Mouse (Mus musculus): ENCODE data around the gene Eef1a2. TPM values are rescaled to one million over a fixed set of nuclear protein-coding genes. Genes with fewer than 3 reads are reported as not detected.

The Eef1a2 gene
- polyA plus RNA-seq, 1 experiment from 2014 or later = 0.17 TPM

GRCm38 (mm10) chr2:181113762-181114361 lies 43.0 kb downstream of the Eef1a2 start:
- no peaks in the 10 kb centered on the region for H3K27me3 ChIP-seq (ENCODE audit: control insufficient read depth, insufficient read depth, low read length)
- no peak overlapping the region for H3K9ac ChIP-seq (ENCODE audit: low read length)
- H3K4me3 ChIP-seq (replicated peaks; ENCODE audit: low read length) = no peak overlapping the region
- no peak overlapping the region for H3K4me2 ChIP-seq (ENCODE audit: low read depth, low read length)
- H3K4me1 ChIP-seq (ENCODE audit: control insufficient read depth, insufficient read depth, low read length) = no peaks in the 10 kb centered on the region
- no peak overlapping the region for H3K27ac ChIP-seq (ENCODE audit: low read length)
- no peak for ATAC-seq (ENCODE audit: insufficient read depth, low FRiP score)
- H3K36me3 ChIP-seq (ENCODE audit: control insufficient read depth, insufficient read depth, low read length) = no peaks in the 10 kb centered on the region
- no peaks in the 10 kb centered on the region for H3K9me3 ChIP-seq (replicated peaks; ENCODE audit: control insufficient read depth, low read length)
- 70% methylated on average over 8 of the region's 8 CpGs for WGBS

- Histone ChIP-seq H3K4me3 (replicated peaks; ENCODE audit: low read length) (no peak overlapping the region), H3K4me1 (ENCODE audit: control insufficient read depth, insufficient read depth, low read length) (no peaks in the 10 kb centered on the region), H3K27me3 (ENCODE audit: control insufficient read depth, insufficient read depth, low read length) (no peaks in the 10 kb centered on the region), H3K4me2 (ENCODE audit: low read depth, low read length) (no peak overlapping the region), H3K27ac (ENCODE audit: low read length) (no peak overlapping the region), H3K9me3 (replicated peaks; ENCODE audit: control insufficient read depth, low read length) (no peaks in the 10 kb centered on the region), H3K9ac (ENCODE audit: low read length) (no peak overlapping the region), H3K36me3 (ENCODE audit: control insufficient read depth, insufficient read depth, low read length) (no peaks in the 10 kb centered on the region)
- no peak for ATAC-seq (ENCODE audit: insufficient read depth, low FRiP score)
- WGBS = 100% methylated on average over 1 of the region's 1 CpGs
Measured at GRCm38 (mm10) chr2:181111665-181112064, 45.1 kb downstream of the Eef1a2 start.

- Histone ChIP-seq H3K9me3 (replicated peaks; ENCODE audit: control insufficient read depth, low read length) (no peaks in the 10 kb centered on the region), H3K4me1 (ENCODE audit: control insufficient read depth, insufficient read depth, low read length) (no peaks in the 10 kb centered on the region), H3K27me3 (ENCODE audit: control insufficient read depth, insufficient read depth, low read length) (no peaks in the 10 kb centered on the region), H3K27ac (ENCODE audit: low read length) (no peak overlapping the region), H3K9ac (ENCODE audit: low read length) (no peak overlapping the region), H3K36me3 (ENCODE audit: control insufficient read depth, insufficient read depth, low read length) (no peaks in the 10 kb centered on the region), H3K4me3 (replicated peaks; ENCODE audit: low read length) (no peak overlapping the region), H3K4me2 (ENCODE audit: low read depth, low read length) (no peak overlapping the region)
- no peak for ATAC-seq (ENCODE audit: insufficient read depth, low FRiP score)
- WGBS = 57% methylated on average over 2 of the region's 2 CpGs
Measured at GRCm38 (mm10) chr2:181104111-181104510, 52.7 kb downstream of the Eef1a2 start.

GRCm38 (mm10) chr2:181102161-181102560 lies 54.7 kb downstream of the Eef1a2 start:
- Histone ChIP-seq H3K4me3 (replicated peaks; ENCODE audit: low read length) (no peak overlapping the region), H3K9me3 (replicated peaks; ENCODE audit: control insufficient read depth, low read length) (no peaks in the 10 kb centered on the region), H3K27ac (ENCODE audit: low read length) (no peak overlapping the region), H3K36me3 (ENCODE audit: control insufficient read depth, insufficient read depth, low read length) (no peaks in the 10 kb centered on the region), H3K9ac (ENCODE audit: low read length) (no peak overlapping the region), H3K27me3 (ENCODE audit: control insufficient read depth, insufficient read depth, low read length) (no peaks in the 10 kb centered on the region), H3K4me1 (ENCODE audit: control insufficient read depth, insufficient read depth, low read length) (no peaks in the 10 kb centered on the region), H3K4me2 (ENCODE audit: low read depth, low read length) (no peak overlapping the region)
- ATAC-seq (ENCODE audit: insufficient read depth, low FRiP score) = no peak
- 34% methylated on average over 2 of the region's 2 CpGs for WGBS

GRCm38 (mm10) chr2:181101626-181102025 lies 55.2 kb downstream of the Eef1a2 start:
- 85% methylated on average over 1 of the region's 1 CpGs for WGBS
- H3K27me3 ChIP-seq (ENCODE audit: control insufficient read depth, insufficient read depth, low read length) = no peaks in the 10 kb centered on the region

GRCm38 (mm10) chr2:181100087-181100486 lies 56.7 kb downstream of the Eef1a2 start:
- H3K9me3 ChIP-seq (replicated peaks; ENCODE audit: control insufficient read depth, low read length) = no peaks in the 10 kb centered on the region
- H3K9ac ChIP-seq (ENCODE audit: low read length) = no peak overlapping the region
- WGBS = 78% methylated on average over 2 of the region's 2 CpGs
- H3K4me2 ChIP-seq (ENCODE audit: low read depth, low read length) = no peak overlapping the region
- no peak overlapping the region for H3K4me3 ChIP-seq (replicated peaks; ENCODE audit: low read length)
- no peaks in the 10 kb centered on the region for H3K27me3 ChIP-seq (ENCODE audit: control insufficient read depth, insufficient read depth, low read length)
- H3K4me1 ChIP-seq (ENCODE audit: control insufficient read depth, insufficient read depth, low read length) = no peaks in the 10 kb centered on the region
- H3K27ac ChIP-seq (ENCODE audit: low read length) = no peak overlapping the region
- ATAC-seq (ENCODE audit: insufficient read depth, low FRiP score) = no peak
- H3K36me3 ChIP-seq (ENCODE audit: control insufficient read depth, insufficient read depth, low read length) = no peaks in the 10 kb centered on the region

More at GRCm38 (mm10) chr2:181101626-181102025, 55.2 kb downstream of the Eef1a2 start:
- H3K27ac ChIP-seq (ENCODE audit: low read length) = no peak overlapping the region
- no peaks in the 10 kb centered on the region for H3K36me3 ChIP-seq (ENCODE audit: control insufficient read depth, insufficient read depth, low read length)
- no peak for ATAC-seq (ENCODE audit: insufficient read depth, low FRiP score)
- H3K9me3 ChIP-seq (replicated peaks; ENCODE audit: control insufficient read depth, low read length) = no peaks in the 10 kb centered on the region
- H3K9ac ChIP-seq (ENCODE audit: low read length) = no peak overlapping the region
- no peaks in the 10 kb centered on the region for H3K4me1 ChIP-seq (ENCODE audit: control insufficient read depth, insufficient read depth, low read length)
- H3K4me2 ChIP-seq (ENCODE audit: low read depth, low read length) = no peak overlapping the region
- H3K4me3 ChIP-seq (replicated peaks; ENCODE audit: low read length) = no peak overlapping the region

Other genes starting within 250 kb of the Eef1a2 start
- gene Ythdf1, start 236.1 kb downstream of the Eef1a2 start, polyA plus RNA-seq (2015; fragmentation: Nextera tagmentation; extraction: Ambion mirVana) = 10.9 and 11.6 TPM in 2 replicates
- 0.15 TPM in 1 of 2 replicates, not detected in the other for gene Birc7, start 228.0 kb downstream of the Eef1a2 start, polyA plus RNA-seq (2015; fragmentation: Nextera tagmentation; extraction: Ambion mirVana)
- 53.7 and 59.9 TPM in 2 replicates for gene Nkain4, start 202.3 kb downstream of the Eef1a2 start, polyA plus RNA-seq (2015; fragmentation: Nextera tagmentation; extraction: Ambion mirVana)
- gene Arfgap1, start 189.8 kb downstream of the Eef1a2 start, polyA plus RNA-seq (2015; fragmentation: Nextera tagmentation; extraction: Ambion mirVana) = 104 and 108 TPM in 2 replicates
- 0.94 TPM in 2 replicates for gene Col20a1, start 170.5 kb downstream of the Eef1a2 start, polyA plus RNA-seq (2015; fragmentation: Nextera tagmentation; extraction: Ambion mirVana)
- 0.81 and 1.2 TPM in 2 replicates for gene Chrna4, start 113.5 kb downstream of the Eef1a2 start, polyA plus RNA-seq (2015; fragmentation: Nextera tagmentation; extraction: Ambion mirVana)
- gene Kcnq2, start 21.7 kb downstream of the Eef1a2 start, polyA plus RNA-seq (2015; fragmentation: Nextera tagmentation; extraction: Ambion mirVana) = 1.1 TPM in 2 replicates
- 220 and 249 TPM in 2 replicates for gene Ppdpf, start 30.2 kb upstream of the Eef1a2 start, polyA plus RNA-seq (2015; fragmentation: Nextera tagmentation; extraction: Ambion mirVana)
- 0.56 and 0.70 TPM in 2 replicates for gene Ptk6, start 45.8 kb upstream of the Eef1a2 start, polyA plus RNA-seq (2015; fragmentation: Nextera tagmentation; extraction: Ambion mirVana)
- 0.19 and 0.40 TPM in 2 replicates for gene Srms, start 56.2 kb upstream of the Eef1a2 start, polyA plus RNA-seq (2015; fragmentation: Nextera tagmentation; extraction: Ambion mirVana)
- gene Fndc11, start 63.0 kb upstream of the Eef1a2 start, polyA plus RNA-seq (2015; fragmentation: Nextera tagmentation; extraction: Ambion mirVana) = 0.23 and 0.52 TPM in 2 replicates
- gene Helz2, start 85.0 kb upstream of the Eef1a2 start, polyA plus RNA-seq (2015; fragmentation: Nextera tagmentation; extraction: Ambion mirVana) = 1.9 and 2.8 TPM in 2 replicates
- 11.8 and 12.5 TPM in 2 replicates for gene Gmeb2, start 131.0 kb upstream of the Eef1a2 start, polyA plus RNA-seq (2015; fragmentation: Nextera tagmentation; extraction: Ambion mirVana)
- gene Stmn3, start 157.5 kb upstream of the Eef1a2 start, polyA plus RNA-seq (2015; fragmentation: Nextera tagmentation; extraction: Ambion mirVana) = 34.0 and 37.1 TPM in 2 replicates
- gene Rtel1, start 162.7 kb upstream of the Eef1a2 start, polyA plus RNA-seq (2015; fragmentation: Nextera tagmentation; extraction: Ambion mirVana) = 33.8 and 39.0 TPM in 2 replicates
- 34.5 and 35.6 TPM in 2 replicates for gene Zgpat, start 207.9 kb upstream of the Eef1a2 start, polyA plus RNA-seq (2015; fragmentation: Nextera tagmentation; extraction: Ambion mirVana)
- gene Arfrp1, start 208.4 kb upstream of the Eef1a2 start, polyA plus RNA-seq (2015; fragmentation: Nextera tagmentation; extraction: Ambion mirVana) = 53.7 and 59.5 TPM in 2 replicates
- 17.8 and 19.9 TPM in 2 replicates for gene Lime1, start 223.1 kb upstream of the Eef1a2 start, polyA plus RNA-seq (2015; fragmentation: Nextera tagmentation; extraction: Ambion mirVana)